Mouse (Mus musculus): ENCODE results near the gene Bag6.

DNA sequence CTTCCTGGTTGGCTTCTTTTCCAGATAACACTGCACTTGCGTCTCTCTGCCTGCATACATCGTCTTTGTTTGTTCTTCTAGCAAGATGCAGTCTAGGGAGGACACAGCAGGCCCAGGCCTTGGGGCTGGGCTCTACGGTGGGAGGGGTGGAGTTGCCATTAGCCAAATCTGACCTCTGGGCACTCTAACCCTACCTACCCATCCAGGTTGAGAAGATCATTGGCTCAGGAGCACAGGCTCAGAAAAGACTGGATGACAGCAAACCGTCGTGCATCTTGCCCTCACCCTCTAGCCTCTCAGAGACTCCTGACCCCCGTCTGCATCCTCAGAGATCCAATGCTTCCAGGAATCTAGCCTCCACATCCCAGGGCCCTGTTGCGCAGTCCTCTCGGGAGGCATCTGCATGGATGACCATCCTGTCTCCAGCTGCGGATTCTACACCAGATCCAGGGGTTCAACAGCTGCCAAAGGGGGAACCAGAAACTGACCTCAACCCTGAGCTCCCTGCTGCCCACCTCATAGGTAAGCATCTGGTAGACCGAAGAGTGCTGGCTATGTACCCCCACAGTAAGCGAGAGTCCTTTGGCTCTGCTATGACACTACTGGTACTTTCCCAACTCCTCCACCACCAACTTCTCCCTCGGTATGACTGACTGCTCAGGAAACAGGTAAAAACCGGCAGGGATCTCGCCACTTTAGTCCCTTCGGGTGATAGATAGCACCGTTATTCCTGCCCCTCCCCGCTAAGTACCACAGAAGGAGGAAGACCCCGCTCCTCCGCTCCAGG is 60.1 kb downstream of the Bag6 start:
- no peak for TF ChIP-seq POLR2A (IDR thresholded peaks at IDR 0.05; ENCODE audit: low read depth, low read length)
- no peak for TF ChIP-seq CTCF (IDR thresholded peaks at IDR 0.05; ENCODE audit: extremely low read depth, insufficient read length, insufficient replicate concordance, low read depth, low read length)

Data from small intestine, adult 2 months (tissue).